Mouse (Mus musculus) heart, embryonic 15.5 days (tissue): ENCODE data around the gene Retreg1. TPM values are rescaled to one million over a fixed set of nuclear protein-coding genes. Genes with fewer than 3 reads are reported as not detected.

Experiments
- ATAC-seq: fragments of 200-750 bp; cut with Nextera tagmentation; replicated peaks from 2 replicates; pipeline ENCODE4 v1.8.0; 2017; ENCODE audit warnings: low read depth, moderate TSS enrichment; ENCODE audit not compliant: insufficient number of reproducible peaks, insufficient read depth, low FRiP score
- H3K27ac ChIP-seq: fragments of 300-500 bp; sonication (generic); 2 replicates; pipeline ENCODE4 v1.5.1; 2015; ENCODE audit warnings: mild to moderate bottlenecking, inconsistent platforms
- H3K27me3 ChIP-seq: fragments of 300-500 bp; sonication (generic); 2 replicates; pipeline ENCODE4 v1.6.1; 2015; ENCODE audit warnings: inconsistent platforms
- H3K36me3 ChIP-seq: fragments of 300-500 bp; sonication (generic); 2 replicates; pipeline ENCODE4 v1.6.1; 2015; ENCODE audit warnings: mild to moderate bottlenecking, inconsistent platforms
- H3K4me1 ChIP-seq: fragments of 300-500 bp; sonication (generic); replicated peaks from 2 replicates; pipeline ENCODE4 v1.6.1; 2015; ENCODE audit warnings: inconsistent platforms
- H3K4me2 ChIP-seq: fragments of 300-500 bp; sonication (generic); 2 replicates; pipeline ENCODE4 v1.6.1; 2015; ENCODE audit warnings: inconsistent platforms, mild to moderate bottlenecking, moderate library complexity
- H3K4me3 ChIP-seq: fragments of 300-500 bp; sonication (generic); 2 replicates; pipeline ENCODE4 v1.5.1; 2015; ENCODE audit warnings: mild to moderate bottlenecking, inconsistent platforms
- H3K9ac ChIP-seq: fragments of 300-500 bp; sonication (generic); 2 replicates; pipeline ENCODE4 v1.6.1; 2015; ENCODE audit warnings: mild to moderate bottlenecking, inconsistent platforms
- H3K9me3 ChIP-seq: fragments of 300-500 bp; sonication (generic); replicated peaks from 2 replicates; pipeline ENCODE4 v1.6.1; 2016; ENCODE audit warnings: inconsistent platforms
- WGBS: fragments of 180-500 bp; shearing (Covaris S2); methylation state at CpG from one replicate; pipeline ENCODE4 v1.1.7; 2015; ENCODE audit warnings: mixed read lengths; 5-methylcytosine and 5-hydroxymethylcytosine counted together
- polyA plus RNA-seq: library from polyadenylated mRNA; unstranded; fragments of >200 nt; fragmentation: Nextera tagmentation; extraction: Ambion mirVana; gene quantifications from 2 replicates; pipeline ENCODE4 v1.2.1, GENCODE M21; 2015

The Retreg1 gene
- polyA plus RNA-seq, 1 experiment from 2014 or later = 84.6 TPM

- Histone ChIP-seq H3K27me3 (no peaks in the 10 kb centered on the region), H3K9ac (no peak overlapping the region), H3K9me3 (no peaks in the 10 kb centered on the region)
These were observed 105.6 kb downstream of the Retreg1 start for GRCm38 (mm10) chr15:25948257-25949223.

GRCm38 (mm10) chr15:25949696-25950095 lies 106.7 kb downstream of the Retreg1 start:
- Histone ChIP-seq H3K9ac (no peak overlapping the region), H3K9me3 (no peaks in the 10 kb centered on the region), H3K27ac (no peak overlapping the region), H3K4me1 (peaks cover 21% of the 10 kb centered on the region), H3K36me3 (no peaks in the 10 kb centered on the region), H3K4me2 (no peak overlapping the region), H3K27me3 (no peaks in the 10 kb centered on the region), H3K4me3 (no peak overlapping the region)
- WGBS = 74% methylated on average over 9 of the region's 9 CpGs
- no peak for ATAC-seq

More at GRCm38 (mm10) chr15:25948257-25949223, 105.6 kb downstream of the Retreg1 start:
- Histone ChIP-seq H3K4me3 (no peak overlapping the region), H3K27ac (no peak overlapping the region), H3K4me1 (peaks cover 27% of the 10 kb centered on the region), H3K4me2 (no peak overlapping the region), H3K36me3 (no peaks in the 10 kb centered on the region)
- WGBS = 75% methylated on average over 26 of the region's 26 CpGs
- ATAC-seq = 0 out of 2 replicates have a peak, but pooled peaks have one; percentile 36

GRCm38 (mm10) chr15:25950584-25950983 lies 107.6 kb downstream of the Retreg1 start:
- H3K27ac ChIP-seq = no peak overlapping the region
- H3K27me3 ChIP-seq = no peaks in the 10 kb centered on the region
- no peak overlapping the region for H3K4me3 ChIP-seq
- no peaks in the 10 kb centered on the region for H3K36me3 ChIP-seq
- H3K4me1 ChIP-seq = peaks cover 18% of the 10 kb centered on the region
- 67% methylated on average over 5 of the region's 5 CpGs for WGBS
- no peak overlapping the region for H3K9ac ChIP-seq
- H3K9me3 ChIP-seq = no peaks in the 10 kb centered on the region
- no peak for ATAC-seq
- H3K4me2 ChIP-seq = no peak overlapping the region

- H3K27ac ChIP-seq = no peak overlapping the region
- H3K27me3 ChIP-seq = no peaks in the 10 kb centered on the region
- peaks cover 20% of the 10 kb centered on the region for H3K4me1 ChIP-seq
- no peaks in the 10 kb centered on the region for H3K9me3 ChIP-seq
- WGBS = 59% methylated on average over 4 of the region's 4 CpGs
- H3K4me2 ChIP-seq = no peak overlapping the region
- no peak overlapping the region for H3K9ac ChIP-seq
- H3K36me3 ChIP-seq = no peaks in the 10 kb centered on the region
- no peak for ATAC-seq
- no peak overlapping the region for H3K4me3 ChIP-seq
These were observed 108.1 kb downstream of the Retreg1 start for GRCm38 (mm10) chr15:25951037-25951436.

GRCm38 (mm10) chr15:25956001-25956400 lies 113.0 kb downstream of the Retreg1 start:
- WGBS = 55% methylated on average over 5 of the region's 5 CpGs
- H3K27ac ChIP-seq = no peak overlapping the region; the same call in 1 of the 2 replicates

GRCm38 (mm10) chr15:25956422-25957117 lies 113.6 kb downstream of the Retreg1 start:
- Histone ChIP-seq H3K9me3 (no peaks in the 10 kb centered on the region), H3K4me3 (no peak overlapping the region), H3K4me1 (peaks cover 26% of the 10 kb centered on the region), H3K27me3 (no peaks in the 10 kb centered on the region), H3K36me3 (no peaks in the 10 kb centered on the region), H3K27ac (peak overlapping the region; percentile 50), H3K9ac (no peak overlapping the region), H3K4me2 (no peak overlapping the region)
- WGBS = 46% methylated on average over 11 of the region's 11 CpGs
- ATAC-seq = no peak

More at GRCm38 (mm10) chr15:25956001-25956400, 113.0 kb downstream of the Retreg1 start:
- Histone ChIP-seq H3K4me2 (no peak overlapping the region), H3K9me3 (no peaks in the 10 kb centered on the region), H3K4me3 (no peak overlapping the region), H3K36me3 (no peaks in the 10 kb centered on the region), H3K27me3 (no peaks in the 10 kb centered on the region), H3K4me1 (peaks cover 26% of the 10 kb centered on the region), H3K9ac (no peak overlapping the region)
- no peak for ATAC-seq

GRCm38 (mm10) chr15:25957651-25958050 lies 114.7 kb downstream of the Retreg1 start:
- Histone ChIP-seq H3K9me3 (no peaks in the 10 kb centered on the region), H3K9ac (no peak overlapping the region), H3K27me3 (no peaks in the 10 kb centered on the region), H3K4me1 (peaks cover 26% of the 10 kb centered on the region), H3K4me3 (no peak overlapping the region), H3K36me3 (no peaks in the 10 kb centered on the region), H3K4me2 (no peak overlapping the region), H3K27ac (no peak overlapping the region)
- no peak for ATAC-seq
- 68% methylated on average over 10 of the region's 10 CpGs for WGBS

- no peak overlapping the region for H3K9ac ChIP-seq
- WGBS = 20% methylated on average over 5 of the region's 5 CpGs
- no peaks in the 10 kb centered on the region for H3K27me3 ChIP-seq
- H3K36me3 ChIP-seq = no peaks in the 10 kb centered on the region; the same call in 1 of the 2 replicates
- no peak overlapping the region for H3K4me2 ChIP-seq
- ATAC-seq = peak; percentile 65
- H3K4me1 ChIP-seq = peaks cover 26% of the 10 kb centered on the region
- H3K9me3 ChIP-seq = no peaks in the 10 kb centered on the region
- no peak overlapping the region for H3K27ac ChIP-seq
- H3K4me3 ChIP-seq = no peak overlapping the region
These were observed 116.4 kb downstream of the Retreg1 start for GRCm38 (mm10) chr15:25959375-25959774.

GRCm38 (mm10) chr15:25960231-25960630 lies 117.3 kb downstream of the Retreg1 start:
- H3K27me3 ChIP-seq = no peaks in the 10 kb centered on the region
- H3K27ac ChIP-seq = no peak overlapping the region
- peaks cover 18% of the 10 kb centered on the region for H3K4me1 ChIP-seq
- no peaks in the 10 kb centered on the region; the same call in 1 of the 2 replicates for H3K36me3 ChIP-seq
- no peak overlapping the region for H3K9ac ChIP-seq
- WGBS = 70% methylated on average over 5 of the region's 5 CpGs
- no peak overlapping the region for H3K4me3 ChIP-seq
- no peak for ATAC-seq
- H3K9me3 ChIP-seq = no peaks in the 10 kb centered on the region
- H3K4me2 ChIP-seq = no peak overlapping the region

GRCm38 (mm10) chr15:25966220-25966774 lies 123.3 kb downstream of the Retreg1 start:
- ATAC-seq = no peak
- no peak overlapping the region for H3K4me2 ChIP-seq
- H3K9ac ChIP-seq = no peak overlapping the region
- peaks cover 6% of the 10 kb centered on the region; the same call in 1 of the 2 replicates for H3K36me3 ChIP-seq
- H3K27ac ChIP-seq = peak overlapping the region; percentile 39
- no peaks in the 10 kb centered on the region for H3K9me3 ChIP-seq
- WGBS = 40% methylated on average over 6 of the region's 6 CpGs
- H3K27me3 ChIP-seq = no peaks in the 10 kb centered on the region
- H3K4me1 ChIP-seq = peaks cover 9% of the 10 kb centered on the region; the same call in 1 of the 2 replicates
- no peak overlapping the region for H3K4me3 ChIP-seq

GRCm38 (mm10) chr15:25971596-25971995 lies 128.6 kb downstream of the Retreg1 start:
- Histone ChIP-seq H3K4me2 (no peak overlapping the region), H3K36me3 (peaks cover 16% of the 10 kb centered on the region), H3K9me3 (no peaks in the 10 kb centered on the region), H3K4me1 (peaks cover 9% of the 10 kb centered on the region; the same call in 1 of the 2 replicates), H3K27me3 (no peaks in the 10 kb centered on the region), H3K27ac (no peak overlapping the region), H3K9ac (no peak overlapping the region), H3K4me3 (no peak overlapping the region)
- no peak for ATAC-seq
- WGBS = 82% methylated on average over 9 of the region's 9 CpGs
